Mouse (Mus musculus) gastrocnemius, postnatal 4 days (tissue): ENCODE measurements around the gene Mylip. TPM values are rescaled to one million over a fixed set of nuclear protein-coding genes. Genes with fewer than 3 reads are reported as not detected.

Source experiments
- total RNA-seq, 2 experiments: library from RNA; stranded (reverse); gene quantifications; 2 replicates each; pipeline ENCODE4 v1.2.3; 2021

The Mylip gene
- total RNA-seq, 2 experiments from 2014 or later, result 8.3 to 11.5 TPM

Other genes starting within 250 kb of the Mylip start
- 100 to 1,000 TPM; 164 to 171 TPM for gene Gmpr, start 117.7 kb downstream of the Mylip start, total RNA-seq